Mouse (Mus musculus) cortical plate, adult 2 months (tissue): ENCODE data around the gene Rnf146.

Experiments used
- CTCF ChIP-seq: fragments of 200-500 bp; IDR thresholded peaks from 2 replicates; pipeline ENCODE4 v1.5.1; 2011; ENCODE audit warnings: mild to moderate bottlenecking, control low read depth, low read length; ENCODE audit not compliant: insufficient read depth; ENCODE audit errors: extremely low read depth
- POLR2A ChIP-seq: fragments of 200-500 bp; IDR thresholded peaks from 2 replicates; pipeline ENCODE4 v1.6.1; 2011; ENCODE audit warnings: mild to moderate bottlenecking, low read length, control low read depth; ENCODE audit not compliant: insufficient read depth; ENCODE audit errors: extremely low read depth

DNA sequence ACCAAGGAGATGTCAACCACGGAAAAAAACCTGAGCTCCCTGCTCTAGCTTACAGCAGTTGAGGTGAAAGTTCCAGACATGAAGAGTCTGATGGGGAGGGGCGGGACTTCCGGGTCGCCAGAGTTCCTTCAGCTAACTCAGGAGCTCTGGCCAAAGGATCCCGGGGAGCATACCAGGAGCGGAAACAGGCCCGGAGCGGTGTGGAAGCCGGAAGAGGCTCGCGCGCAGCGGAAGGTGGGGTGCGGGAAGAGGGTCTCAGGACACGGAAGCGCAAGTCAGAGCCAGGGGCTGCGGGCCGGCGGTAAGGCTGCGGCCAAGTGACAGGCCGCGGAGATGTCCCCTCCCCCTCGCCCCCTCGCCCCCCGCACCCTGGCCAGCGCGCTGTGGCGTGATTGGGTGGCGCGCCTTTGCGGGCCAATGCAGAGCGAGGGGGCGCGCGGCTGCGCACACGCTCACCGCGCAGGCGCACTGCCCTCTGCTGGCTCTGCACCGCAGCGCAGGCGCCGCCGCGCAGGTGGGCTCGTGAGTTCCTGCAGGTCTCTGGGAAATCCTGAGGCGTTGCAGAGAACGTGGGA, 49.1 kb downstream of the Rnf146 start, which contains the start of gene Echdc1:
- TF ChIP-seq CTCF, result peak; percentile 62
- peak; percentile 58; the same call in 1 of the 2 replicates for TF ChIP-seq POLR2A
